Mouse (Mus musculus) layer of hippocampus, postnatal 25 days (tissue): Measurements from ENCODE around the gene 6430571L13Rik. TPM values are rescaled to one million over a fixed set of nuclear protein-coding genes. Genes with fewer than 3 reads are reported as not detected.
A peak's percentile ranks its signal among the peaks of the same experiment; 100 is the strongest.

Experiments used
- DNase-seq, 2 experiments: peaks; one replicate each; pipeline ENCODE4 v3.0.0; 2022; ENCODE audit warnings: mixed read lengths in 2 of 2, low spot score in 1 of 2; ENCODE audit errors: extremely low spot score in 1 of 2
- total RNA-seq, 2 experiments: library from RNA; stranded (reverse); gene quantifications; 2 replicates each; pipeline ENCODE4 v1.2.3; 2021

Gene 6430571L13Rik
- total RNA-seq = 1 to 10 TPM; 2.1 to 2.3 TPM

DNA sequence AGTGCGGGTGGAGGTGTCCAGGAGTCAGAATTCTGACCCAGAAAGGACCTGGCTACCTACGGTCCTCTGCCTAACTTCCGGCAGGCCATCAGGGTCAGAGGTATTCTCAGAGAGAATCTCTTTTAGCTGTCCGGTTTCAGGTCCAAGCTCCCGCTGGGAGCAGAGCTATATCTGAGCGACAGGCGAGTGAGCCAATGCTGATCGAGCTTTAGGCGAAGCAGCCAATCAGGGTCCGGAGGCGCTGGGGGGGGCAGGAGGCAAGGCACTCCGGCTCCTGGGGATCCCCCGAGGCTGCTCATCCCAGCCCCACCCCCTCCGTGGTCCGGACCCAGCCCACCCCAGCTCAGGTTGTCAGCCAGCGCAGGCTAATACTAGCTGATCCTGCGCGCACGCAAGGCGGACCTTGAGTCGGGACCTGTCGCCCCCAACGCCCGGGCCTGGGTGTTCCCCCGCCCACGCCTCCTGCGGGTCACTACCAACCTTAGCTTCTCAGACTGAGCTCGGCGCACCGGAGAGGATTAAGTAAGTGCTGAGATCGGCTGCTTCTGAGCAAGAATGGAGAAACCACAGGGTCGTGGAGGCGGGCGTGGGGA, at the start of gene 6430571L13Rik:
6430571L13Rik (plus strand) TSS at position 336 of the 593 bp plus-strand sequence.
- peak; percentile 81 to 91 for DNase-seq

- DNase-seq = peak; percentile 82 to 91
Measured at GRCm38 (mm10) chr9:107290897-107291296, 49.5 kb upstream of the 6430571L13Rik start.

DNA sequence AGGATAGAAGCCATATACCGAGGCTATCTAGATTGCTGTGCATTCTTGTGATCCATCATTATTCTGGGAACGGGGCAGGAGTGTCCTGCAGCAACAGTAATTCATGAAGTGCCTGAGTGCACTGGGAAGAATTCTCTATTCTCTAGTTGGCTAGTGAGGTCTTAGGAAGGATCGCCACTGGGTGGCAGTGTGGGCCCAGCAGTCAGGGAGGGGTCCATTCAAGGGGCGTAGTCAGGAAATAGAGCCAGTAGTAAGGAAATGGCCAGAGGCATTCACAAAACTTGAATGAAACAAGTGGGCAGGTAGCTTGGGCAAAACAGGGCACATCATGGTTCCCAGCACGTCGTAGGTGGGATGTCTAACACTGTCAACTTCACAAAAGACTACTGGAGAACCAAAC, 46.2 kb upstream of the 6430571L13Rik start:
- peak; percentile 59 to 89 for DNase-seq

GRCm38 (mm10) chr9:107295616-107296015, 44.8 kb upstream of the 6430571L13Rik start:
- DNase-seq = no peak

GRCm38 (mm10) chr9:107296016-107296040, 44.6 kb upstream of the 6430571L13Rik start, which contains the start of gene Cish:
TSS of gene Cish (plus strand) at chr9:107296026.
- no peak for DNase-seq

DNA sequence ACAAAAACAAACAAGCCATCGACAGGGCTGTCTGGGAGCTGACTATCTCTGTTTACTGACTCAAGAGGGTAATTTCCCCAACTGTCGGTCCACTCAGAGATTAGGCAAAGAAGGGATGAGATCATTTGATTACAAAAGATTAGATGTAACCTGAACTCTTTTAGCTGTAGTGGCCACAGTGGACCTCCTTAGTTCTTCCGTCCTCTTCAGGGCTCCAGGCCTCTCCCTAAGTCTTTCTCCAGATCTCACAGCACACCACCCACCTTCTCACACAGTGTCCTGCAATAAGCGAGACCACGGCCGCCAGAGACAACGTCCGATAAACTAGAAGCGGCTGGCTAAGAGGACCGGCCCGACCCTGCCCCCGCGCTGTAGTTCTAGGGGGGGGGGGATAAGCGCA, 44.4 kb upstream of the 6430571L13Rik start:
- no peak for DNase-seq

DNA sequence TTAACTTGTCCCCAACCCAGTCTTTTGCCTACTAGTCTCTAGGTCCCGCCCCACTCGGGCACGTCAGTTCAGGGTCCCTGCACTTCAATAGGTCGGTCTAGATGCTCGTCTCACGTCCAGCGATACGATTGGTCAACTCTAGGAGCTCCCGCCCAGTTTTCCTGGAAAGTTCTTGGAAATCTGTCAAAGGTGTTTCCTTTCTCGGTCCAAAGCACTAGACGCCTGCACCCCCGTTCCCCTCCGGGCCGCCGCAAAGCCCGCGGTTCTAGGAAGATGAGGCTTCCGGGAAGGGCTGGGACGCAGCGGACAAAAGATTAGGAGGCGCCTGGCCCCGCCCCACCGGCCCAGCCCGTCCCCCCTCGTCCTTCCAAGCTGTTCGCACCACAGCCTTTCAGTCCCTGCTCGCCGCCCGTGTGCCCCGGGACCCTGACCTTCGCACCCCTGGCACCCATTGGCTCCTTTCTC, 43.9 kb upstream of the 6430571L13Rik start:
- peak; percentile 84 to 87 for DNase-seq

- DNase-seq = no peak
Measured at GRCm38 (mm10) chr9:107297059-107297458, 43.3 kb upstream of the 6430571L13Rik start.

DNA sequence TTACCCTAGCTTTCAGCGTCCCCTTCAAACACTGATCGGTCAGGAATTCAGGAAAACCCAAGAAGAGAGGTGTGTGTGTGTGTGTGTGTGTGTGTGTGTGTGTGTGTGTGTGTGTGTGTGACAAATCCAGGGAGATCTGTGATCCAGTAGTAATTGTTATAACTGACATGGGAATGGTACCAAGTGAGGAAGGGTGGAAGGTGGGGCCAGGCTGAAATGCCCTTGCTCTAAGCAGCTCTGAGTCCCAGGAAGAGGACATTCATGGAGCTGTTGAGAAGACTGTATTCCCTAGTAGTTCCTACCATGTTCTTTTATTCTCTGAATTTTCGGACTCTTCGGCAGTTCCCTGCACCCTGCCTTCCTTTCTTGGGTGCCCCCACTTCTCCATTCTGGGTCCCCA, 42.7 kb upstream of the 6430571L13Rik start:
- no peak for DNase-seq

DNA sequence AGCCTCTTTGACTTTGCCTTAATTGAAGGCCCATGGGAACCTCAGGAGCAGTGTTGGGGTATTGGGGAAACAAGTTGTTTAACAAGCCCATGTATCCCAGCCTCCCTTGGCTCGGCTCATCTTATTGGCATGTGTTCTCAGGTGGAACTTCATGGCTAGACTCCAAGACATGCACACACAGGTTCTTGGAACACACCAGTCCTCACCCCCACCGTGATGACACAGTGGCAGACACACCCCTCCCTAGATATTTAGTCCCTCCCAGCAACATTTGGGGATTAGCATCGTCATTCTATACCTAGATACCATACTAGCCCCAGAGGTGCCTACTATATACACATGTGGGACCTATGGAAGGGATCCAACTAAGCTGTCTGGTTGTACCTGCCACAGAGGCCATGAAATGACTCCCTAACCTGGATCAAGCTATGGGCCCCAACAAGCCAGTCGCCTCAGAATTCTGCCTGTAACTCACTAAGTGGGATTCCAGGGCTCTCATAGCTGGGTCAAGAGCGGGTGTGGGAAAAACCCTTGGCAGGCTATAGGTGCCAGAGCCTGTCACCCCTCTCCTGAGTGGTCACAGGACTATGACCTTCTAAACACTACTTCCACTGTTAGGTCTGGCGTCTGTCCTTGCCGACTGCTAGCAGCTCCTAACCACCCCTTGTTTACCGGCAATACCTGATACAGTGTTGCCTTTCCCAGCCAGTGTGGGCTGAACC, 42.2 kb upstream of the 6430571L13Rik start:
- DNase-seq = no peak

DNA sequence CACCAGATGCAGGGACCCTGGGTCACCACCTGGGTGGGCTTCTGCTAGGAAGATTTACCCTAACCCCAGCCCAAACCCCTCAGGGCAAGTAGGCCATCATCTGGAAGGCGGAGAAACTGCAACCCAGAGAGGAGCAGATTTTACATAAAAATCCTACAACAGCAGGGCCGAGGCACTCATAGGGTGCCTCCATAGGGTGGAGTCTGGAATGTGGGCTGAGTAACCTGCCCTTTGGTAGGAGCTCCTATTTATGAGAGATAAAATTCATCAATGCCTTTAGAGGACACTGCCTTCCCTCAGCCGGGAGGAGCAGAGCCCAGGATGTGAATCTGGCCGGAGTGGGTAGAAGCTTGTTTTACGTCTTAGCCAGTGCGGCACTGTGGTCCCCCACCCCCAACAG, 41.5 kb upstream of the 6430571L13Rik start:
- DNase-seq = no peak

DNA sequence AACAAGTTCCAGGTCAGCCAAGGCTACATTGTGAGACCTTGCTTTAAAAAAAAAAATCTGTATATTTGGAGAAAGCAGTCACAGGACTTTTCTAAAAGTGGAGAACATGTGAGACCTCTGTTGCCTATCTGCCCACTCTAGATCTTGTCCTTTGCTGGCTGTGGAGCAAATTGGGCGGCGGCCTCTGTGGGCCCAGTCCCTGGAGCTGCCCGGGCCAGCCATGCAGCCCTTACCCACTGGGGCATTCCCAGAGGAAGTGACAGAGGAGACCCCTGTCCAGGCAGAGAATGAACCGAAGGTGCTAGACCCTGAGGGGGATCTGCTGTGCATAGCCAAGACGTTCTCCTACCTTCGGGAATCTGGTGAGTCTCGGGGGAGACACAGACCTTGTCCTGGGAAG, 40.6 kb upstream of the 6430571L13Rik start:
- no peak for DNase-seq

- DNase-seq = no peak
Measured at GRCm38 (mm10) chr9:107300224-107300973, 40.0 kb upstream of the 6430571L13Rik start.

DNA sequence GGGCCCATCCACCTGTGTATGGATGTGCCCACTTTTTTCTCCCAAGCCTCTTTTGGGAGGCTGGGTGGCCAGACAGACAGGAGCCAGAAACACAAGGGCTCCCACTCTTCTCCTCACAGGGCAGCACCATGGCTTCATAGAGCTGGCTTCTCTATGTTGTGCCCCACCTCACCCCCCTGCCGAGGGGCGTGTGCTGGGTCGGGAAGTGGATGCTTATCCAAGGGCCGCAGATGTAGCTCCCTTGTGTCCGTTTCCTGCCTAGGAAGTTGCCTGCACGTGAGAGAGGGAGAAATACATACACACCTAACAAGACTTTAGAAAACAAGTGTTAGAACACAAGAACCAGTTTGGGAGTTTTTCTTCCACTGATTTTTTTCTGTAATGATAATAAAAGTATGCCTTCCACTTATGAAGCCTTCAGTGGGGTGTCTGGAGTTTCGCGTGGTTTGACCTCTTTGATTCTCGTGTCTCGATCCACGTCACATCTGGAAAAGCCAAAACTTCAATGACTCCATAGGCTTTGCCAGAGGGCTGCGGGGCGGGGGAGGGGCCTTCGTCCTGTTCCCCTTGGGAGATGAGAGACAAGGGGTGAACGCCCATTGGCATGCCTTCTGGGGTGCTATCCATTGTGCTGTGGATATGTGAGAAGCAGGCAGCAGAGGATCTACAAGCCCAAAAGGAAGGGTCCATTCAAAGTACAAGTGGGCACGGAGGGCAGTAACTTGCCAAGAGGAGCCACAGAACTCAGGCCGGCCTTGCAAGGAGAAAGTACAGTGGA, 38.7 kb upstream of the 6430571L13Rik start:
- no peak for DNase-seq

DNA sequence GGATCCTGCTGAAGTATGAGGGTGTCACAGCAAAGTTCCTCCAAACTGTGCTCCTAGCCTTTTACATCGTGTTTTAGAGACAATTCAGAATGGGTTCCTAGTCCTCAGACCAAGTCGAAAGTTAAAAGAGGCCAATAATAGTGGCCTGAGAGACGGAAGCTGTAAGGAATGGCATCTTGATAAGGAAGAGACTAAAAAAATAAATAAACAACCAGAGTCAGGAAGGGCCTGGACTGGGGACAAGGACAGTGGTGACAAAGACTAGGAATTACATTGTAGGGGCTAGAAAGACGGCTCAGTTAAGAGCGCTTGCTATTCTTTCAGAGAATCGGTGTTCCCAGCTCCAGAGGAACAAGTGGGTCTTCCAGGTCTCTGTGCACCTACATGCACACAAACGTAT, 37.8 kb upstream of the 6430571L13Rik start:
- DNase-seq = no peak

DNA sequence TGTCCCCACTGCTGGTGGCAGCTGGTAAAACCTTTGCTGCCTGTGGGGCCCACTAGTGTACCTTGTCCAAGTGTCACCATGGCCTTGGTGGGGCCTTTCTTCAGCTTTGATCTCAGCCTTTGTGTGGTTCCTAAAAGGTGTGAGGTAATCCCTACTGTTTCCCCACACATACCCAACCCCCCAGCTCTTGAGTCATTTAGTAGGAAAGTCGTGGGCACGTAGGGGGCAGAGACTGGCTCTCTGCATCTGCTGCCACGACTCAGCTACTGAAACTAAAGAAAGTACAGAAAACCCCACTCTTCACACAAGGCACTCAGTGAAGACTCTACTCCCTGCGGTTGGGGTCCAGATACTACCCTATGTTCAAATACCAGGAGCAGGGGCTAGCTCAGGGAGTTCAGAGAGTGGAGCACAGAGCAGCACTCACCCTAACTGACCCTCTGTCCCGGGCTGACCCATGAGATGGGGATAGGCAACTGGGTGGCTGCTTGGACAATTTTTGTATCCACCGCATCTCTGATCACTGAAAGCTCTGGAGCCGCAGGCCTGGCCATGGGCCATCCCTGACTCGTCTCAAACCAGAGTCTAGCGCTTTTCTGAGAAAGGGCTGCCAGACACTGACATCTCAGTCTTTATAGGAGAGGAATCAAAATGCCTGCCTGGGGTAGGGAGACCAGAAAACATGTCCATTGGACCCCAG, 37.1 kb upstream of the 6430571L13Rik start:
- no peak for DNase-seq

GRCm38 (mm10) chr9:107303900-107304299, 36.5 kb upstream of the 6430571L13Rik start:
- no peak for DNase-seq

DNA sequence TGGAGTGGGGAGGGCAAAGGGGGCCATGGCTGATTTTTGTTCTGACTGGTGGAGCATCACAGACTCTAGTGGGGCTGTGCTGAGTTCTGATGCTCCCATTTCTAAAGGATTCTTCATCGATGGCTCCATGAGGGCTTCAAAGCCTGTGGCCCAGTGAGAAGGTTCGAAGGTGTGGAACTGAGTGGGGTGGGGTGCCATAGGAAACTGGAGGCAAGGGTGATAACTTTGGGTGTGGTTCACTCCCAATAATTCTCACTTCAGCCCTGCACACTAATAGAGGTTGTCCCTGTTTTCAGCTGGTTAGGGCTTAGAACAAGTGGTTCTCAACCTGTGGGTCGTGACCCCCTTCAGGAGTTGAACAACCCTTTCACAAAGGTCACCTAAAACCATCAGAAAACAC, 36.0 kb upstream of the 6430571L13Rik start:
- no peak for DNase-seq

DNA sequence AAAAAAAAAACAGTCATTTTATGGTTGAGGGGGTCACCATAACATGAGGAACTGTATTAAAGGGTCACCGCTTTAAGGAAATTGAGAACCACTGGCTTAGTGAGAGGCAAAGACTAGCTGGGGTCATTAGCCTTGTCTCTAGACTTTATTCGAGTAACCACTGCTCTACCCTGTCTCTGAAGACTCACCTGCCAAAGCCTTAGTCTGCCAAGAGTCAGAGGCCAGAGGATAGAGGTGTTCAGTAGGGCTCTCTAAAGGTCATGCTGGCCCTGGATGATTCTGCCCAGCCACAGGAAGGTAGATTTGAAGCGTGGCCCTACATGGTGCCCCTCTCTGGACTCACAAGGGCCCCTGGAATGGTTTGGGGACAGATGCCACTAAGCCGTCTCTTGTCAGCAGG, 35.4 kb upstream of the 6430571L13Rik start:
- DNase-seq = no peak
